Mouse (Mus musculus): ENCODE measurements at regions not wholly inside any gene's neighbourhood (a gene's known extent, or its start where the extent isn't known, plus 50 kb on each side); places are given as distances from the start of the nearest gene placed in this dataset.

GRCm38 (mm10) chr17:22795213-22795612 lies 71.7 kb downstream of the Zfp945 start:
- peak in 1 of 2 experiments; percentile 3 for DNase-seq (ENCODE audit: low spot score in 2 of 2)

GRCm38 (mm10) chr17:22784481-22784880 lies 82.5 kb downstream of the Zfp945 start:
- no peak for DNase-seq (ENCODE audit: low spot score in 2 of 2)

GRCm38 (mm10) chr17:22745736-22746135 lies 121.2 kb downstream of the Zfp945 start:
- no peak for DNase-seq (ENCODE audit: low spot score in 2 of 2)

GRCm38 (mm10) chr17:22739581-22740178 lies 127.3 kb downstream of the Zfp945 start:
- DNase-seq (ENCODE audit: low spot score in 2 of 2), result peak; percentile 18 to 47

GRCm38 (mm10) chr17:22739173-22739572 lies 127.8 kb downstream of the Zfp945 start:
- DNase-seq (ENCODE audit: low spot score in 2 of 2), result no peak

GRCm38 (mm10) chr17:22736360-22736759 lies 130.6 kb downstream of the Zfp945 start:
- no peak for DNase-seq (ENCODE audit: low spot score in 2 of 2)

All from left cerebral cortex, adult 9 months (tissue).